Mouse (Mus musculus): Measurements from ENCODE around the gene Tagln. TPM values are rescaled to one million over a fixed set of nuclear protein-coding genes. Genes with fewer than 3 reads are reported as not detected.

Tagln gene
- polyA plus RNA-seq (2012; rRNA removed): 13.2 and 13.7 TPM in 2 replicates

DNA sequence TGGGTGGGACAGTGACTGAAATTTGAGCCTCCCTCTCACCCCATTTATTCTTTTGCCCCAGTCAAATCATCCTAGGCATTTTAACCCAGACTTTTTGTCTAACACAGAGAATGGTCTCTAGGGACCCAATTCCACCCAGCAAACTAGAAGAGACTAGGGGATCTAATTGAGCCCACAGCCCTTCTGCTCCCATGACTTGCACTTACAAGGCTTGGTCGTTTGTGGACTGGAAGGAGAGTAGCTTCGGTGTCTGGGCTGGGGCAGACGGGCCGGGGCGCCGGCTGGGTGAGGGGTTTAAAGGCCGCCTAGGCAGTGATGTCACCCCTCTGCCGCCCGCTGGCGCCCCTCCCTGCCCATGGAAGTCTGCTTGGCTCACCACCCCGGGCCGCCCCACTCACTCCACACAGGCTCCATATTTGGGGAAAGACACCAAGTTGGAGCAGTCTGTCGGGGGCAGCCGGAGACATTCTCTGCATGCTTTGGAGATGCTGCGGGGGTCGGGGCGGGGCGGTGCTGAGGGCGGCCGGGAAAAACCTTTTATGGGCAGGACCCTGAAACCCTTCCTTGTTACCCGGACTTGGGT lies at the start of gene Tagln:
Tagln (minus strand) TSS at position 431 of the 583 bp plus-strand sequence.
- H3K4me3 ChIP-seq (replicated peaks; ENCODE audit: insufficient read depth, low read depth, low read length): no peak within 1 kb of the TSS
- no peak for DNase-seq
- no peak within 1 kb of the TSS for H3K27ac ChIP-seq (ENCODE audit: insufficient read depth, low read length)
- TF ChIP-seq CTCF (IDR thresholded peaks at IDR 0.05; ENCODE audit: borderline replicate concordance, insufficient read depth, low read depth, low read length) (no peak), POLR2A (IDR thresholded peaks at IDR 0.05; ENCODE audit: borderline replicate concordance, insufficient read depth, low read length) (no peak)
- H3K27me3 ChIP-seq (ENCODE audit: control insufficient read depth, insufficient read depth, low read length): no peaks in the 10 kb centered on the region
- peaks cover 26% of the 10 kb centered on the region for H3K4me1 ChIP-seq (ENCODE audit: control insufficient read depth, insufficient read depth, low read length)
- 33% methylated on average over 21 of the region's 21 CpGs for WGBS

DNA sequence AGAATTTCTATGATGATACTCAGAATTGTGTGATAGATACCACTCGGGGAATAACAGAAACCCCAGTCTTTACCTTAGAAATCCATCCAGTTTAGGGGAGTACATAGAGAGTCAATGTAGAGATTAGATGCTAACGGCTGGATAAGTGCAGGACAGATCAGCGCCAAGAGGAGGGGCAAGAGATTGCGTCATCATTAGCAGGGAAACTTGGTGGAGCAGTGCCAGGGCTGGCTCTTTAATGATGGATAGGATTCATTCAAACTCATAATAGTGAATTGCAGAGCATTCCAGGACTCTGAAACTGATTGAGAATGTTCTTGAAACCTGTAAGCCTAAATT lies 49.3 kb upstream of the Tagln start:
- TF ChIP-seq POLR2A (IDR thresholded peaks at IDR 0.05; ENCODE audit: borderline replicate concordance, insufficient read depth, low read length) (no peak), CTCF (IDR thresholded peaks at IDR 0.05; ENCODE audit: borderline replicate concordance, insufficient read depth, low read depth, low read length) (no peak)
- Histone ChIP-seq H3K27ac (ENCODE audit: insufficient read depth, low read length) (peak overlapping the region; percentile 75; the same call in 1 of the 2 replicates), H3K4me1 (ENCODE audit: control insufficient read depth, insufficient read depth, low read length) (no peaks in the 10 kb centered on the region; the same call in 1 of the 2 replicates), H3K27me3 (ENCODE audit: control insufficient read depth, insufficient read depth, low read length) (no peaks in the 10 kb centered on the region), H3K4me3 (replicated peaks; ENCODE audit: insufficient read depth, low read depth, low read length) (peak overlapping the region; percentile 79)
- WGBS: under 1% methylated on average over 4 of the region's 4 CpGs
- peak; percentile 68 to 74 for DNase-seq

DNA sequence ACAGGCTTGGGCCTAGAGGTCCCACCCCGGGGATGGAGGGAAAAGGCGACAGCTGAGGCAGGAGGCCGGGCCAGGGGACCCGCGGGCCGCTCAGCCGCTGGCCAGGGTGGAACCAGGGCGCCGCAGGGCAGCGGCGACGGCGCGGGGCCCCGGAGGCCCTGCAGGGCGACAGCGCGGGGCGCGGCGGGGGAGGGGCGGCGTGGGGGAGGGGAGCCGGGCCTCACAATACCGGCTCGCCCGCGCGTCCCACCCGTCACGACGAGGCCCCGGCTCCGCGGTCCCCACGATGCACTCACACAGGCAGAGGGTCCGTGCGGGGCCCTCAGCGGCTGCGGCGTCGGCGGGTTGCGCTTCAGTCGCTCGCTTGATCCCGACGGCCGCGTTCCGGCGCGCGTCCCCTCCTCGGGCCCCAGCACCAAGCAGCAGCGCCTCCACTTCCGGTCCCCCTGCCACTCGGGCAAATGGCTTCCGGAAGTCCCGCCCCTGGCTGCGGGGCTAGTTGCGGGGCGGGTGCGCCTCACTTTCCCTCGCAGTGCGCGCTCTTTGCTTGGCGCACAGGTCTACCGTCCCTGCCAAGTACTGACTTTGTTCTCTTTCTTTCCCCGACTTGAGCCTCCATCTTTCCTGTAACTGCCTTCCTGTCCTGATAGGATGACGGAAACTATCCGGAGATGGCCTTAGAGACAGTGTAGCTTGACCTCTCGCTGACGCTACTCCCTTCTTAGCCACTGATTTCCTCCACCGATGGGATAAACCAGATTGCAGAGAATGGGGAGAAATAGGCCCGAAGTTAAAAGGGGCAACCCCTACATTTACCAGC lies 48.8 kb upstream of the Tagln start:
- peak overlapping the region; percentile 75 for H3K27ac ChIP-seq (ENCODE audit: insufficient read depth, low read length)
- peak overlapping the region; percentile 79 for H3K4me3 ChIP-seq (replicated peaks; ENCODE audit: insufficient read depth, low read depth, low read length)
- peak; percentile 92 to 93 for DNase-seq
- H3K4me1 ChIP-seq (ENCODE audit: control insufficient read depth, insufficient read depth, low read length): no peaks in the 10 kb centered on the region; the same call in 1 of the 2 replicates
- no peaks in the 10 kb centered on the region for H3K27me3 ChIP-seq (ENCODE audit: control insufficient read depth, insufficient read depth, low read length)
- TF ChIP-seq CTCF (IDR thresholded peaks at IDR 0.05; ENCODE audit: borderline replicate concordance, insufficient read depth, low read depth, low read length) (no peak), POLR2A (IDR thresholded peaks at IDR 0.05; ENCODE audit: borderline replicate concordance, insufficient read depth, low read length) (peak; percentile 93)
- WGBS: 1% methylated on average over 69 of the region's 76 CpGs

DNA sequence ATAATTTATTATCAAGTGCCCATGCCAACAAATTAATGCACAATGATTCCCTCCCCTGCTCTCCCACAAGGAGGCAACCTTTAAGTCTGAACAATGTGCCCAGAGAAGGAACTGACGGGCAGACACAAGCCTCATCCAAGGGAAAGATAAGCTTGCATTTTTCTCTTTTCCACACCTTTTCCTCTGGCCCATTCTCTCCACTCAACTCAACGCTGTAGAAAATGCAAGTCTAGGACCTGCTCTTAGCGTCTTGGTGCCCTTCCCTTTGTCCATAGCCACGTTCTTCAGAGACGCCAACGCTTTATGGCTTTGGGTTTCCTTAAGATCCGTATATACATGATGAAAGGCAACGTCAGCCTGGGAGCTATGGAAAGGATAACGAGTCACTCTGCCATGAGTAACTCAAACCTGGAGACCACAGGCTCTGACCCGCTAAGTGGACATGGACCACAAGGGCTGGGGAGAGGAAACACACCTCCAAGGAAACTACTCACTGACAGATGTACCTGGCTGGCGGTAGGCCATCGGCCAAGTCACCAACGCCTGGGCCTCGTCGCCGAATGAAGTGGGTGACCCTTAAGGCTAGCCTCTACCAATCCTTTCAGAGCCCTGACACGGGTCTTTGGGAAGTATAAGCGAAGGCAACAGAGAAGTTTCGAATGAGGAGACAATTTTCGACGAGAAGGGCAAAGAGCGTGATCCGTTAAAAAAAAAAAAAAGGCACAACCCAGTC lies 48.0 kb upstream of the Tagln start:
- Histone ChIP-seq H3K27me3 (ENCODE audit: control insufficient read depth, insufficient read depth, low read length) (no peaks in the 10 kb centered on the region), H3K4me1 (ENCODE audit: control insufficient read depth, insufficient read depth, low read length) (no peaks in the 10 kb centered on the region; the same call in 1 of the 2 replicates), H3K27ac (ENCODE audit: insufficient read depth, low read length) (peak overlapping the region; percentile 41; the same call in 1 of the 2 replicates), H3K4me3 (replicated peaks; ENCODE audit: insufficient read depth, low read depth, low read length) (peak overlapping the region; percentile 79)
- WGBS: under 1% methylated on average over 23 of the region's 23 CpGs
- TF ChIP-seq CTCF (IDR thresholded peaks at IDR 0.05; ENCODE audit: borderline replicate concordance, insufficient read depth, low read depth, low read length) (no peak), POLR2A (IDR thresholded peaks at IDR 0.05; ENCODE audit: borderline replicate concordance, insufficient read depth, low read length) (no peak)
- peak; percentile 53 to 59 for DNase-seq

DNA sequence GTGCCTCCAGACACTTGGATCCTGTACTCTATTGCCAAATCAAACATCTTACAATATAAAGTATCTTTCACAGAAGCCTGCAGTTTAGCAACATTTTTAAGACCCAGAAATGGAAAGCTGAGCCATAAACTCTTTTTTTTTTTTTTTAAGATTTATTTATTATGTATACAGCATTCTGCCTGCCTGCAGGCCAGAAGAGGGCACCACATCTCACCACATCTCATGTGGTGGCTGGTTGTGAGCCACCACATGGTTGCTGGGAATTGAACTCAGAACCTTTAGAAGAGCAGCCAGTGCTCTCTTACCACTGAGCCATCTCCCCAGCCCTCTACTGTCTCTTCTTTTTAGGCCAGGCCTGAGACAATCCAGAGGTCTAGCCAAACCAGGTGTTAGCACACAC lies 45.5 kb upstream of the Tagln start:
- H3K27ac ChIP-seq (ENCODE audit: insufficient read depth, low read length): no peak overlapping the region
- no peak for TF ChIP-seq POLR2A (IDR thresholded peaks at IDR 0.05; ENCODE audit: borderline replicate concordance, insufficient read depth, low read length)
- no peak for TF ChIP-seq CTCF (IDR thresholded peaks at IDR 0.05; ENCODE audit: borderline replicate concordance, insufficient read depth, low read depth, low read length)
- H3K4me3 ChIP-seq (replicated peaks; ENCODE audit: insufficient read depth, low read depth, low read length): no peak overlapping the region
- H3K27me3 ChIP-seq (ENCODE audit: control insufficient read depth, insufficient read depth, low read length): no peaks in the 10 kb centered on the region
- H3K4me1 ChIP-seq (ENCODE audit: control insufficient read depth, insufficient read depth, low read length): no peaks in the 10 kb centered on the region; the same call in 1 of the 2 replicates
- DNase-seq: no peak

DNA sequence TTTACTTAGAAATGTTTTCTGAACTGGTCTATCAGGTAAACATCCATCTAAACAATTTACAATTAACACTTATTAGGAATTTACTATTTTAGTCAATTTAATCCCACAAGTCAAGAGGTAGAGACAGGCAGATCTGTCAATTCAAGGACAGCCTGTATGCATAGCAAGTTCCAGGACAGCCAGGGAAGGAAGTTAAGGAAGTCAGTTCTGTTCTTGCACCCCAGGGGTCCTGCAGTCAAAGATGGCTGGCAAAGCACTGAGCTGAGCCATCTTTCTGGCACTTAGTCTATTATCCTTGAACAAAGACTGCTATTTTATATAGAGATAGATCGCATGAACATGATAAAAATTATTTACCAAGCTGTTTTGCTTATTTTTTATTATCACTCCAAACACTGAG lies 44.8 kb upstream of the Tagln start:
- no peak overlapping the region for H3K27ac ChIP-seq (ENCODE audit: insufficient read depth, low read length)
- DNase-seq: no peak
- no peaks in the 10 kb centered on the region; the same call in 1 of the 2 replicates for H3K4me1 ChIP-seq (ENCODE audit: control insufficient read depth, insufficient read depth, low read length)
- no peaks in the 10 kb centered on the region for H3K27me3 ChIP-seq (ENCODE audit: control insufficient read depth, insufficient read depth, low read length)
- no peak overlapping the region for H3K4me3 ChIP-seq (replicated peaks; ENCODE audit: insufficient read depth, low read depth, low read length)
- TF ChIP-seq POLR2A (IDR thresholded peaks at IDR 0.05; ENCODE audit: borderline replicate concordance, insufficient read depth, low read length) (no peak), CTCF (IDR thresholded peaks at IDR 0.05; ENCODE audit: borderline replicate concordance, insufficient read depth, low read depth, low read length) (no peak)
- 69% methylated on average over 1 of the region's 1 CpGs for WGBS

DNA sequence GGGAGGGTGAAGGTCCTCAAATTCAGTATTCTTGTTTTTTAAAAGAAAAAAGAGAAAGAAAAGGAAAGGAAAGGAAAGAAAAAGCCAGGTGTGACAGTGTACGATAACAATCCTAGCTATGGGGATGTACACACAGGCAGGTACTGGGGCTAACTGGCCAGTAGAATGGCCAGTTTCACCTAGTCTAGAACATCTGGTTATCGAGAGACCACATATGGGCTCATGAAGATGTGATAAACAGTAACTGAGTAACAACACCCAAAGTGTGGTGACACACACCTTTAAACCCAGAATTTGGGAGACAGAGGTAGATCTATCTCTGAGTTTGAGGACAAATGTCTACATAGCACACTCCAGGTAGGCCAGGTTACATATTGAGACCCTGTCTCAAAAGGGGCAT lies 43.9 kb upstream of the Tagln start:
- no peak for DNase-seq
- Histone ChIP-seq H3K27me3 (ENCODE audit: control insufficient read depth, insufficient read depth, low read length) (no peaks in the 10 kb centered on the region), H3K4me3 (replicated peaks; ENCODE audit: insufficient read depth, low read depth, low read length) (no peak overlapping the region), H3K4me1 (ENCODE audit: control insufficient read depth, insufficient read depth, low read length) (no peaks in the 10 kb centered on the region), H3K27ac (ENCODE audit: insufficient read depth, low read length) (no peak overlapping the region)
- 92% methylated on average over 2 of the region's 2 CpGs for WGBS
- no peak for TF ChIP-seq POLR2A (IDR thresholded peaks at IDR 0.05; ENCODE audit: borderline replicate concordance, insufficient read depth, low read length)
- TF ChIP-seq CTCF (IDR thresholded peaks at IDR 0.05; ENCODE audit: borderline replicate concordance, insufficient read depth, low read depth, low read length): no peak
